Comparison of ENCODE assay signal across 20 mouse cellular contexts in the genomic region with DNA sequence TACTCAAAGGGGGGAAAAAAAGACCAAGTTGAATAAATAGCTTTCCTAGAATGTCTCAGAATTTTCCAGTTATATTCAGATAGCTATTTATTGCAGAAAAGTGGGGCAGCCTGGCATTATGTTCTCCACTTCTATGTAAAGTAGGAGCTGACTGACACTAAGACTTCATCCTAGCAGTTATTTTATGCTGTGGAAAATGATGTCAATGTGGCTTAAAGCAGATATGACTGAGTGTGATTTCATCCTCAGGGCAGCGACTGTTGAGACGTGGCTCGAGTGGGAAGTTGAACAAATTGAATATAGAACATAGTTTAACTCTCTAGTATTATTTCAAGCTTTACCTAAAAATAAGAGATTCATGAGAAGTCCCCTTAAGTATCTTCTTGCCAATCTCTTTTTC.
DNase-seq lines count a peak whose midpoint lies in the region; ATAC-seq lines count a peak whose summit lies in the region.
"Had no signal": no experiment of that assay in that cellular context is flagged by ENCODE, and none has a peak within 500 bp of the region (broad histone marks: within the 10 kb centered on the region; RNA-seq: fewer than 3 reads in every experiment).

No protein-coding gene starts in this region.

- peak; percentile 94 for ATAC-seq in frontal cortex, adult (ENCODE audit: low TSS enrichment)
- ATAC-seq: activated CD4-positive, CD25-positive, alpha-beta regulatory T cell, adult 4 months; forebrain, embryonic 14.5 days; forebrain, postnatal 0 days; hindbrain, embryonic 16.5 days had no signal

- DNase-seq in frontal cortex, postnatal 14 days (ENCODE audit: low spot score in 2 of 2) = no peak
- peak; percentile 44 for DNase-seq in left cerebral cortex, adult 11 months (ENCODE audit: low spot score)
- no peak for DNase-seq in left cerebral cortex, postnatal 36 days (ENCODE audit: low spot score in 2 of 2)
- DNase-seq in right cerebral cortex, adult 18-20 months = peak; percentile 43
- DNase-seq in right cerebral cortex, postnatal 14 days = no peak
- DNase-seq in thymus, postnatal 25 days = no peak
- DNase-seq: adrenal gland, adult 8-10 months; adrenal gland, postnatal 25 days; cerebellum, adult 18-20 months; cerebellum, adult 9-10 months; cerebellum, postnatal 14 days; forebrain, postnatal 0 days; gastrocnemius, postnatal 25 days; heart, adult 18-20 months; heart, postnatal 10 days; heart, postnatal 36 days had no signal

- intact Hi-C loops in left cerebral cortex, postnatal 36 days (cut with DNase I) = no loop called here

Comparison
In these comparisons a context has a peak if more than half of its experiments do, and no peak if none do; other contexts are left out.
1. DNase-seq: peak in left cerebral cortex, adult 11 months (single experiment) and right cerebral cortex, adult 18-20 months (single experiment); none in frontal cortex, postnatal 14 days (0 of 2), left cerebral cortex, postnatal 36 days (0 of 2), right cerebral cortex, postnatal 14 days (single experiment) and thymus, postnatal 25 days (single experiment).